Mouse (Mus musculus) cerebral cortex, adult 2 months (tissue): ENCODE results near the gene Xrcc4.

Experiments
- WGBS: fragments of 180-500 bp; shearing (Covaris S2); methylation state at CpG from one replicate; pipeline ENCODE4 v1.1.7; 2018; 5-methylcytosine and 5-hydroxymethylcytosine counted together

Gene Xrcc4

DNA sequence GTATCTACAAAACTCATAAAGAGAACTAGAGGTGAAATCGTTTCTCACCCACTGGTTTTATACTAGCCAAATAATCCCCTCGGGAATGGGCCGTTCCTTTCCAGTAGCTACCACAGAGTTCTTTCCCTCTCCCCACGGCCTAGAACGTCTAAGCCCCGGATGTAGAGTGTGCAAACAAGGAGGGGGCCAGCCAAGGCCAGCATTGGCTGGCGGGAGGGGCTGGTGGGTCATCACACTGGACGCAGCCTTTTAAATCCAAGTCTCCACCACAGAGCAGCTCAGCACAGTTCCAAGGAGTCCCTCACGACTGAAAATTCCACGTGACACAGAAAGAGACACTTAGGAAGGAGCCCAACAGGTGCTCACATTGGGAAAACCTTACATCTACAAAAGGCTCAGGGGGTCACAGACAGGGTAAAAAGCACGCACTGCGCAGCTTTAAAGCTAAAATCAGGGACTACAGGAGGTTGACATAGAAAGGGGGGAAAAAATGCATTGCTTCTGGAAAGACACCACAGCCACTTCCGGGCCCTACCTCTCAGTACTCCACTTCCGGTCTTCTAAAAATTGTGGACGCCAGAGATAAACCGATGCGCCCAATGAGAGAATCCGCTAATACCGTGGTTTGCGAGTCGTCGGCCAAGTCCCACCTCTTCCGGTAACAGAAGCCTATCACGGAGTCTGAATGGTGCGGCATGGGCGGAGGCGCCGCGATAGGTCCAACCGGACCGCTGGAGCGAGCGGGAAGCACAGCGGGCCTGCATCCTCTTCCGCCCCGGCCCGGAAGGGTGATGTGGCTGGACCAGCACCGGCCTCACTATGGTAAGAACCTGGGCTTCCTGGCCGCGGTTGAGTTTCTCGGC is at the start of gene Xrcc4, which contains the start of gene Tmem167:
TSS of gene Xrcc4 (minus strand) at position 647 of the 863 bp plus-strand sequence.
TSS of gene Tmem167 (plus strand) at position 162 of the 863 bp plus-strand sequence.
- 1% methylated on average over 41 of the region's 41 CpGs for WGBS

DNA sequence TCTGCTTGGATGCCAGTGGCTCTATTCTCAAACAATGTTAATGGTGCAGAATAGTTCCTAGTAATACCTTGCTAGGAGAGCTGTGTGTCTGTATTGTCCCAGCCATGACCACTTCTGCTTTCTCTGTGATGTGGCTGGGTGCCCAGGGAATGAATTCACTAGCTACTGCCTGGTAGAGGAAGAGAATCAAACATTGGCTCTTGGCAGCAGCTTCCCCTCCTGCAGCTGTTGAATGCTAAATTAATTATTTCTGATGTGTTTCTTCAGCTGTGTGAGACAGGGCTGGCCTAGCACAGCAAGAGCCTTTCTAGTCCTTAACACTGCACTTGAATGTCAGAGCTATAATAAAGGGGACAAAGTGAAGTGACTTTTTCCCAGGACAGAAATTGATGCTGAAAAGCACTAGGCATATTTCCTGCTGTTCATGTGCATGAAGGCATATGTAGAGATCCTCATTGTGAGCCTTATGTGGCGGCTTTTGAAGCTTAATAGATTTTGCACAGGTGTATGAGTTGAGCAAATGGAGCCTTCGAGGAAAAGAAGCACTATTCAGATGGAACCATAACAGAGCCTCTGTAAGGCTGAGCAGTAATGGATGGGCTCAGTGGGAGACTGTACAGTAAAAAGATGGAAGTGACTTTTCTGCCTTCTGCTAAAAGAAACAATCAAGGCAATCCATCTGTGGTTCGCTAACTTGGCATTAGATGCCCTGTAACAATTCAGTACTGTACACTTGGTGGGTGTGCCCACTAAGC is 46.9 kb upstream of the Xrcc4 start:
- 66% methylated on average over 3 of the region's 3 CpGs for WGBS

DNA sequence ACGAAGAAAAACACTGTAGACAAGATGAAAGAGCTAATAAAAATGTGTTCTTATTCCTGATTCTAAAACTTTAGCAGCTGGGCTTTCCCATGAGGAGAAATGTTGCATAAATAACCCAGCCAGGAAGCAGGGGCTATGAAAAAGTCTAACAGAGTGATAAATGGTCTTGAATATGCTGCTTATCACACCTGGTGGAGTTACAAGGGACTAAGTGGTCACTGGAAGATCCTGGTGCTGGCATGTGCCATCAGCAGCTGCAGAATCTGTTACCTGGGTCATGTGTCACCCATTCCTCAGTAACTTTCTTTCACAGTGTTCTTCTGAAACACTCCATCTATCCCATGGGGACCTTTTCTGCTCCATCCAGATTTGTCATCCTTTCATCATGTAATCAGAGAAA is 22.3 kb upstream of the Xrcc4 start:
- WGBS = 77% methylated on average over 1 of the region's 1 CpGs

DNA sequence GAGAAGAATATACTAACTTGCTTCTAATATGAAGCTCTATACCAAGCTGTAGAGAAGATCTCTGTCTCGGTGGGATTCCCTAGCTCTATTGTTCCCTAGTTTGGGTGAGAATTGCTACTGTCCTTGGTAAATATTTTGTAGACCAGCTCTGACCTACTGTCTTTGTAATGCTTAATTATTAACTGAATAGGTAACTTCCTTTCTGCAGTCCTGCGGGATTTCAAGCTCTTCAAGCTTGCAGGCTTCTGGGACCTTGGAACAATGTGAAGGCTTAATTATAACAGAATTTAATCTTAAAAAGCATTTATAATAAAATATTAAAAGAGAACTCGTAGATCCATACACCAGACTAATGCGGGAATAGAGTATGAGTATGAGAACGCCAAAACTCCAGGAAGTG is 19.3 kb upstream of the Xrcc4 start:
- WGBS = 96% methylated on average over 5 of the region's 5 CpGs

DNA sequence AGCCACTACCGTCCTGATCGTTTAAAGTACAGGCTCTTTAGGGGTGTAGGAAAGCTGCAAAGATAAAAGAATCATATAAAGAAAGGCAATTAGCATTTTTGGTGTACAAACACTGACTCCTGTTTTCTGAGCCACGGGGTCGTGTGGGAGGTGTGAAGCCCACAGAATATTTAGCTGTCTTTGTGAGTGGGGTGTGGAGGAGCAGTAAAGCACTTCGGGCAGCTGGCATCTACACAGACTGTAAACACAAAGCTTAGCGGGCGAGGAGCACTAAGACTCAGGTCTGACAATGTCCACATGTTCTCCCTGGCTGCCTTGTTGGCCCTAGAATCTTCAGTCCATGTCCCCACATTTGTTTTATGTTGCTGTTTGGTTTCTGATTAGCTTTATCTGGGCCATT is 16.7 kb upstream of the Xrcc4 start:
- 70% methylated on average over 7 of the region's 7 CpGs for WGBS

DNA sequence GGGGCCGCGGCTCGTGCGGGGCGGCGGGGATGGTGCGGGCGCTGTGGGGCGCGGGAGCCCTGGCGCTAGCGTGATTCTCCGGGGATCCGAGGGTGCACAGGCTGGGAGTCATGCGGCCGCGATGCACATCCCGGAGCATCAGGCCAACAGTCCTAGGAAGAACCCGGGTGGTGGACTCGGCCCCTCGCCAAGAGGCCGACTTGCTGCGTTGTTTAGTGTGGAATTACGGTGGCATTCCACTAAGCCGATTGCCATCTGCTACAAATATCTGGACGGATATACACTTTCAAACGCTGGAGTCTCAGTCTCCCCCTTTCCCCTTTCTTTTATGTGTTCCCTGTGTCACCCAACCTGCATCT is 396 bp upstream of the Xrcc4 start:
- WGBS = under 1% methylated on average over 27 of the region's 27 CpGs

DNA sequence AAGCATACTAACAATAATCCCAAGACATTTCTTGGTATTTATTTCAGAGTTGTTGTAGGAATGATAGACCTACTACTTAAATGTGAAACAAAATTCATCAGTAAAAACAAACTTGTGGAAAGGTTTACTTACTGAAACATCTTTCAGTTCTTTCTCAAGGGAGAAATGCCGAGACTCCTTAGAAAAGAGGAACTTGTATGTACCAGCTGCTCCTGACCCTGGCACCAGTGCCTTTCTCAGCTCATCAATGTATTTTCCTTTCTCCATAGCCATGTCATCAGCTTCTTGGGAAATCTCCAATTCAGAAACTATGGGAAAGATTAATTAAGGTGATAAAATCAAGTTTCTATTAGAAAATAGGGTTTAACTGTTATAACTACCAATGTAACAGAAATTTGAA is 27.5 kb downstream of the Xrcc4 start:
- WGBS = 85% methylated on average over 1 of the region's 1 CpGs

DNA sequence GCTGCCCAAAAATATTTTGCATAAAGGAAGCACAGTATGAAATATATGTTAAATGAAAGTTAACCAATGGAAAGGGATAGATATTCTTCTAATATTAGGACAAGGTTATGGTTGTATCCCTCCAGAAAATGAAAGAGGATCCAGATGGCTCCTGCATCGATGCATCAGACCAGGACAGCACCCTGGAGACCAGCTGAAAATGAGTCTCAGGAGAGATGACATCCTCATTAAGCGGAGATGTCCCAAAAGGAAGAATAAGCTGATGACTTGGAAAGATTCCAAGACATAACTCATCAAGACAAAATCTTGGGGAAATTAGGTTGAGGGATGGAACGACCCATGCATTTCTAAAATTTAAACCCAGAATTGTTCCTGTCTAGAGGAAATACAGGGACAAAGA is 37.0 kb downstream of the Xrcc4 start:
- WGBS = 83% methylated on average over 3 of the region's 3 CpGs

DNA sequence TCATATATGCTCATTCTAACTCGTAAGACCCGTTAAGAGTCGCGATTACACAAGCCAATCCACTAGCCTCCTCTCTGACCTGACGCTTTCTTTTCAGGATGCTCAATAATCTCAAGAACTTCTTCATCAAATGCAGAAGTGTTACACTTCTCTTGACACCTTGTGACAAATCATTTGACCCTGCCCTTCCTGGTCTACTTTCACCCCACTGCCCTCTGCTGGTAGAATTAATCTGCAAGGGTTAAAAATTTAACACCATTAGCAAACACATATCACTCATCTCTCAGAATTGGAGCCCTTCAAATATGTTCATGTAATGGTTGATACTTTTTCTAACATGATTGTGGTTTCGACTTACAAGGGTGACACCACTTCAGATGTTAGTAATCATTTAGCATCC is 37.7 kb downstream of the Xrcc4 start:
- WGBS = 88% methylated on average over 6 of the region's 6 CpGs

DNA sequence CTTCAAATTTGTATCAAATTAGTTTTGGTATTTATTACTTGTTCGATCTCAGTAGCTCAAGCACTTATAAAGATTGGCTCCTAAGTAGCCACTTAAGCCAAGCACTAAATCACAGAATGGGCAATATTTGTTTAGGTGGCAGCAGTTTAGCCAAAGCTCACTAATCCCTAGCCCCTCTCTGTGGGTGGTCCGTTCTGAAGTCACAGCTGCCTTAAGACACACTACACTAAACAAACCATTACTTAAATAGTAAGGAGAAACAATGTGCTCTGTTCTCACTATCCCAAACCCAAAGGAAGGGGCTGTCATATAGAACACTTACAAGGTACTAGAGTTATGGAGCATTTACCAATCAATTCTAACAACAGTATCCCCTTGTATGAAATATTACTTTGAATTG is 49.8 kb downstream of the Xrcc4 start:
- WGBS = 62% methylated on average over 2 of the region's 2 CpGs

DNA sequence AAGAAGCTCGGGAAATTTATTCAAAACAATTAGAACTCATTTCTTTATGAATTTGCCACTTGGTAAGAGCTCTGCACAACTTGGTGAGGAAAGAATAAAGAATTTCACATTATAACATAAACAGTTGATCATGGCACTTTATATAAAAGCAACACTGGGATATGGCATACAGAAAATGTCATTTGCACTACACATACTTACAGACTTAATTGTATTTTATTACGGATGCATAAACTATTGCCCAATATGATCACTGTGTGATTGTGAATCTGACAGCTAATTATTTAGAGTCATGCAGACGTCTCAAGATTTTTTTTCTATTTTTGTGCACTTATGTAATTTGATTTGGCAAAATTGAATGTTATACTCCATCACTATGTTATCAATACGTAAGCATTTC is 56.4 kb downstream of the Xrcc4 start:
- WGBS = 79% methylated on average over 4 of the region's 4 CpGs

DNA sequence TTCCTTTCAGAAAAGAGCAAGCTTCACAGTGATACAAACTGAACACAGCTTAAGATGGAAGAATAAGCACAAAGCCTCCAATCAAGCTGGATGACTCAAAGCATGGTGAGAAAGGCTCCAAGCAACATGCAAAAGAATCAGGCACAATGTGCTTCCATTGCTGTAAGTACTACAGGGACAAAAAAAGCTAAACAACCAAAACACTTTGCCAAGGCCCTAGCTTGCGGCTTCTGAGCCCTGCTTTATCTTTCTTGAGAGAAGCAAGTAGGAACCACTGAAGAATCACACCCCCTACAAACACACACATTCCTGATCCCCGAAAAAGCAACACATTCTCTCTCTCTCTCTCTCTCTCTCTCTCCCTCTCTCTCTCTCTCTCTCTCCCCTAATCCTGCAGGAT is 56.9 kb downstream of the Xrcc4 start:
- 54% methylated on average over 2 of the region's 2 CpGs for WGBS

DNA sequence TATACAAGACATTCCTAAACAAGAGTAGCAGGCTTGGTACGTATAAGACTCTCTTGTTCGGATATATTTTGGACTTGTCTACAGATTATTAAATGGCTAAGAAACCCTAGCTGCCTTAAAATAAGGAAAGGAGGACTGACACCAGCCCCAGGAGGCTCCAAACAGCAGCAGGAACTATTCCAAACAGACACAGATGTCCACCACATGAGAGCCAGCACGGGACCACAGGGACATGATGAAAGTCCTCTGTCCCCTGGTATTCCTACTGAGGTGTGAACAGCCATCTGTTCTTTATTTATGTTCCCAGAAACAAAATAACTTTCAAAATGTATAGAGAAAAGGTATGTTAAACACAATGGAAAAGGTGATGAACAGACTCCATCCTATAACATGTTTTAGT is 58.5 kb downstream of the Xrcc4 start:
- 92% methylated on average over 3 of the region's 3 CpGs for WGBS

DNA sequence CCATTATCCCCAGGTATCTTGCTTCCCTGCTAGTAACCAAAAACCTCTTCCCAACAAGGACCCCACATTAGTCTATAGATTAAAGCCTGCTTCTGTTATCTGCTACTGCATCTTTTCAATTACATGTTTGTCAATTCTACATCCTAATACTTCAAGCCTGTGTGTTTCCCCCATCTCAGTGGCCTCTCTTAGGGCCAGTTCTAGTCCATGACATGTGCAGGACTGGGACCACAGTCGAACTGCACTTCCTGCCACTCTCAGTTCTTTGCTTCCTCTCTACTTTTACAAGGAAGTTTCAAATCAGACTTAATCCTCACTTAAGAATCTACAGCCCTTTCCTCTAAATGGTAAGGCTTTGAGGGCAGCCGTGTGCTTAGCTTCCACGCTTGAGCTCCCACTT is 76.8 kb downstream of the Xrcc4 start:
- WGBS = 75% methylated on average over 3 of the region's 3 CpGs

DNA sequence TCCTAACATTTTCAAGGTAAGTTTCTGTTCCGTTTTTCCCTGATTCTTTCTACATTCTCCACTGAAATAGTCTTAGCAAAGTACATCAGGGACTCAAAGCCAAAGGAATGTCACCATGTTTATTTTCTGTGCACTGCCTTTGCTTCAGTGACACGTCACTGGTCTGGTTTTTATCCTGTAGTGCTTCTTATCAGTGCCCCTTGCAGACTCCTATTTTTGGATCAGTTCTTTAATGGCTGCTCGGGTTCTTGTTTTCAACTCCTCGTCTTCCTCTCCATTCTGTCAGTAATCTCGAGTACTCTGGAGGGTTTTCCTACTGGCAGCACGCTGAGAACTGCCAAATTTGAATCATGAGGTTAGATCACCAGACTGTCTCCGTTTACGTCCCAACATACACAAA is 77.2 kb downstream of the Xrcc4 start:
- 68% methylated on average over 8 of the region's 8 CpGs for WGBS

DNA sequence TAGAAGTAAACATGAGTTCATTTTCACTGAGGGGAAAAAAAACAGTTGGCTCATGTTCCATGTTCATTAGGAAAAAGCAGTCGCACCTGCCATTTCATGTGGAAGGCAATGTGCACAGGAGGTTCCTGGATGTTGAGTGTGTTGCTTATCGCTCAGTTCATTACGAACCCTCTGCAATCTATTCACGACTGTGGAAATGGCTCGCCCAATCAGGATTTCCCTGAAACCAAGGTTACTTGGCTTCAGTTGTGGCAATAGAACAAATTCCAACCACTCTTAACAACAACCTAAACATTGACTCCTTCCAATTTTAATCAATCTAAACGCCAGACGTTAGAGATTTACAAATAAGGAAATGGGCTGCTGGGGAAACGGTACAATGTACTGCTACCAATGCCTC is 78.3 kb downstream of the Xrcc4 start:
- WGBS = 46% methylated on average over 8 of the region's 8 CpGs

DNA sequence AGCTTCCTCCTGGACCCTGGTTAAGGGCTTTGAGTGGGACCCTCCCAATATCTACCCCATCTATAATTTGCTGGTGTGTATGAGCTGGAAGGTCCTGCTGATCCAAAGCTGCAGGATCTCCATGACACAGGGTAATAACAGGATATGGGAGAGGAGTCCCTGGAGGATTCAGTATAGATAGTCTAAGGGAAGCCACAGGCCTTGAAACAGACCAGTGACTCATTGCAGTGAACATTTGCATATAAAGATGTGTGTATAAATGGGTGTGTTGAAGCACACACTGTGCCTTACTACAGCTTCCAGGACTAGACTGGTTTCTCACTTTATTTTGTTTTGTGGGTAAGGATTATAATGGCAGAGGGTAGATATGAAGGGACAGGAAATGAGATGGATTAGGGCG is 83.8 kb downstream of the Xrcc4 start:
- WGBS = 100% methylated on average over 1 of the region's 1 CpGs

DNA sequence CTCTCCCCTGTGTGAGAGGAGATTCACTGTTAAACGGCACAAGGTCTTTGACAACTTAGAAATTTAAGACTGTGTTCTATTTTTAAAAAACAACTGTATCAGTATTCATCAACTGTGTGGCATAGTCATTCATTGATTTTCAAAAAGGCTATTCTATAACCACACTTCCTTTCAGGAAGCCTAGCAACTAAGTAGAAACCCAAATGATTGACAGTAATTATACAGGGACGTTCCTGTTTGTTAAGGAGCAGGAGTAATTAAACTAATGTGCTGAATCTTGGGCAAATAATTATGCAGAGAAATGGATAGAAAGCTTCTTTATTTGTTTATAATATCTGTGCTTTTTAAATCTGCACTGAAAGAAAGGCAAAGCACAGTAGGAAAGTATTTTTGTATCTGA is 103.3 kb downstream of the Xrcc4 start:
- WGBS = 58% methylated on average over 2 of the region's 2 CpGs

DNA sequence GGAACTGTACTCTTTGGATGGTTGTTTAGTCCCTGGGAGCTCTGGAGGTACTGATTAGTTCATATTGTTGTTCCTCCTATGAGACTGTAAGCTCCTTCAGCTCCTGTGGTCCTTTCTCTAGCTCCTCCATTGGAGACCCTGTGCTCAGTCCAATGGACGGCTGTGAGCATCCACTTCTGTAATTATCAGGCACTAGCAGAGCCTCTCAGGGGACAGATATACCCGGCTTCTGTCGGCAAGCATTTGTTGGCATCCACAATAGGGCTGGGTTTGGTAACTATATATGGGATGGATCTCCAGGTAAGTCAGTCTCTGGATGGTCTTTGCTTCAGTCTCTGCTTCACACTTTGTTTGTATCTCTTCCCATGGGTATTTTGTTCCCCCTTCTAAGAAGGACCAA is 118.5 kb downstream of the Xrcc4 start:
- WGBS = 95% methylated on average over 3 of the region's 3 CpGs

DNA sequence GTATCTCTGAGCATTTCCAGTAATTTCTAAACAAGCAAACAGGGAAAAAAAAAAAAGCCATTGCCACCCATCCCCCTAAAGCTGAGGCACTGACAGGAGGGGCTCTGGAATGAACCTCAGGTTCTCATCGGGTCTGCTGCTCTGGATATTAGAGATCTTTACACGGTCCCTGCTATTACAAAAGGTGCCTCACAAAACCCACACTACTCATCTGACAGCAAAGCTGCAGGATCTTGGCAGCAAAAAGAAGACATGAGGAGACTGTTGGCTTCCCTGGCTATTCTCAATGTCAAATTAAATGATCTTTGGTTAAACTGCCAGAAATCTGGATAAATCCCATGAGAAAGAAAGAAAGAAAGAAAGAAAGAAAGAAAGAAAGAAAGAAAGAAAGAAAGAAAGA is 145.1 kb downstream of the Xrcc4 start:
- WGBS = 40% methylated on average over 2 of the region's 2 CpGs

DNA sequence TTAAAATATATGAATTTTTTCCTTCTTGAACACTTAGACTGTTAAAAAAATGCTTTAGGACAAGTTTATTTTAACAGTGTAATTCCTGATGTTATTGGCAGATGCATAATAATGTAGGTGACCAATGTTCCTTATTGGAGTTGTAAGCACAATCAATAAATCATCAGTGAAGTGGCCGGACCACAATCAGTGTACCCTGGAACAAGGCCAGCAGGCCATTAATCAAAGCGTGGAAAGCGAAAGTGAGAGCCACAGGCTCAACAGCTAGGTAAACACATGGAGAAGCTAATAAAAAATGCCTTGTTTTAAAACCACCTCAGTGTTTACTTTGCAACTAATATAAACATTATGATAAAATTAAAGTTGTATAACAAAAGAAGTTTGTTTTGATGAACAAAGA is 159.9 kb downstream of the Xrcc4 start:
- WGBS = 42% methylated on average over 3 of the region's 3 CpGs

DNA sequence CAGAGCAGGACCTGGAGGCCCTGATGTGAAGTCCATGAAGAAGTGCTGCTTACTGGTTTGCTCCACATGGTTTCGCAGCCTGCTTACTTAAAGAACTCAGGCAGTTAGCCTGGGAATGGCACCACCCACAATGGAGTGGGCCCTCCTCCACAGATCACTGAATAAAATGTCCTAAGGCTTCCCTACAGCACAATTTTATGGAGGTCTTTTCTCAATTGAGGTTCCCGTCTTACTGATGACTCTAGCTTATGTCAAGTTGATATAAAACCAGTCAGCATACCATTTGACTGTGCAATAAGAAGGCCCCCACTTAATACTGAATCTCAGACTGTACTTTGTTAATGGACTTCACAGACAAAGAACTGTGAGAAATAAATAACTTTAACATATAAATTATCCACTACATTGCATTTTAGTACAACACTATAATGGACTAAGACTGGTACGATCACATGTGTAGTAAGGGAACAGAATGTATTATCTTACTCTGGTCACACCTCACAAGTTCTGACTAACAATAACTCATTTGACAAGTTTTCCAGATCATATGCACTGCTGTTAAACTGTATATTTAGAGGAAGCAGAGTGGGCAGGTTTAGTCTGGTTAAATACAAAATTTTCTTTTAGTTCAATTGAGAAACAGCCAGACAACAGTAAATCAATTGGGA is 170.5 kb downstream of the Xrcc4 start:
- WGBS = 91% methylated on average over 3 of the region's 3 CpGs

DNA sequence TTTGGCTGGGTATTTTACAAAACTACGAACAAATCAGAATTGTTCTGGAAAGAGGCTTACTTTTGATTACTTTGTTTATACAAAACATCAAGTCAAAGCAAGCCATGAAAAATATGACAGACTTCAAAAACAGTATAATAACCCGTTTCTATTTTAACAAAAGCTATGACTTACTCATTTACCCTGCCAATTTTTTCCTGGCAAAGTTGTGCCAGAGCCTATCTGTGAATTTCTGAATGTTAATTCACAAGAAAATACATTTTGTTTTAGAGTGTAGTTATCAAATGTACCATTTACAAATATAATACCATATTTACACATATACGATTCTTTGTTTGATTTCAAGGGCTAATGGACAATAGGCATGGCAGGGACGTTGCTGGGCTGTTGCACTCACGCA is 175.1 kb downstream of the Xrcc4 start:
- WGBS = 75% methylated on average over 5 of the region's 5 CpGs
